Mouse (Mus musculus): ENCODE results near the gene Ddx6.
A peak's percentile ranks its signal among the peaks of the same experiment; 100 is the strongest.
"Not testable (repeated sequence)": the region's sequence is repeated elsewhere in the genome, so short reads cannot be mapped to it uniquely, and the experiment has no call there.

Ddx6 gene

GRCm38 (mm10) chr9:44593886-44594285 is 10.8 kb upstream of the Ddx6 start:
- DNase-seq (ENCODE audit: low spot score): no peak

- DNase-seq (ENCODE audit: low spot score): no peak
These were observed 9.7 kb upstream of the Ddx6 start for GRCm38 (mm10) chr9:44594901-44595536.

GRCm38 (mm10) chr9:44595537-44595930 is 9.2 kb upstream of the Ddx6 start:
- DNase-seq (ENCODE audit: low spot score): no peak

GRCm38 (mm10) chr9:44597742-44598141 is 7.0 kb upstream of the Ddx6 start:
- no peak for DNase-seq (ENCODE audit: low spot score)

GRCm38 (mm10) chr9:44598899-44599495 is 5.7 kb upstream of the Ddx6 start:
- peak; percentile 78 for DNase-seq (ENCODE audit: low spot score)

GRCm38 (mm10) chr9:44599616-44600015 is 5.1 kb upstream of the Ddx6 start:
- DNase-seq (ENCODE audit: low spot score): no peak

GRCm38 (mm10) chr9:44600801-44601200 is 3.9 kb upstream of the Ddx6 start:
- no peak for DNase-seq (ENCODE audit: low spot score)

- no peak for DNase-seq (ENCODE audit: low spot score)
These were observed 1.9 kb upstream of the Ddx6 start for GRCm38 (mm10) chr9:44602766-44603165.

- DNase-seq (ENCODE audit: low spot score): peak; percentile 92
These were observed 1.0 kb upstream of the Ddx6 start for GRCm38 (mm10) chr9:44603454-44604289.

GRCm38 (mm10) chr9:44604290-44604778 is 358 bp upstream of the Ddx6 start:
- DNase-seq (ENCODE audit: low spot score): peak; percentile 80

GRCm38 (mm10) chr9:44605616-44606165 is 999 bp downstream of the Ddx6 start:
- DNase-seq (ENCODE audit: low spot score): peak; percentile 73

GRCm38 (mm10) chr9:44606646-44607045 is 2.0 kb downstream of the Ddx6 start:
- DNase-seq (ENCODE audit: low spot score): no peak

- no peak for DNase-seq (ENCODE audit: low spot score)
These were observed 2.6 kb downstream of the Ddx6 start for GRCm38 (mm10) chr9:44607306-44607705.

GRCm38 (mm10) chr9:44610371-44610770 is 5.7 kb downstream of the Ddx6 start:
- DNase-seq (ENCODE audit: low spot score): no peak

- not testable (repeated sequence) for DNase-seq (ENCODE audit: low spot score)
These were observed 8.4 kb downstream of the Ddx6 start for GRCm38 (mm10) chr9:44613081-44613480.

GRCm38 (mm10) chr9:44621114-44621513 is 16.4 kb downstream of the Ddx6 start:
- DNase-seq (ENCODE audit: low spot score): no peak

- no peak for DNase-seq (ENCODE audit: low spot score)
These were observed 19.7 kb downstream of the Ddx6 start for GRCm38 (mm10) chr9:44624390-44624789.

- DNase-seq (ENCODE audit: low spot score): no peak
These were observed 21.6 kb downstream of the Ddx6 start for GRCm38 (mm10) chr9:44626268-44626667.

GRCm38 (mm10) chr9:44637551-44638169 is 33.0 kb downstream of the Ddx6 start:
- no peak for DNase-seq (ENCODE audit: low spot score)

- DNase-seq (ENCODE audit: low spot score): not testable (repeated sequence)
These were observed 34.0 kb downstream of the Ddx6 start for GRCm38 (mm10) chr9:44638726-44639125.

- DNase-seq (ENCODE audit: low spot score): not testable (repeated sequence)
These were observed 35.3 kb downstream of the Ddx6 start for GRCm38 (mm10) chr9:44640028-44640427.
